Mouse (Mus musculus) cerebellum, adult (tissue): Measurements from ENCODE around the gene Scap.

Source experiments
- ATAC-seq: cut with Nextera tagmentation; 2 replicates; pipeline ENCODE4 v1.9.2; 2017; ENCODE audit warnings: mild to moderate bottlenecking, moderate library complexity, mixed read lengths; ENCODE audit not compliant: insufficient number of reproducible peaks, low FRiP score, low TSS enrichment

Gene Scap

GRCm38 (mm10) chr9:110333135-110333895 lies at the start of gene Scap:
TSS of gene Scap (plus strand) at chr9:110333288.
- peak; percentile 83 for ATAC-seq

- ATAC-seq, result no peak
These were observed 48.9 kb upstream of the Scap start for GRCm38 (mm10) chr9:110284075-110284697.

- ATAC-seq, result 0 out of 2 replicates have a peak, but pooled peaks have one; percentile 45
These were observed 45.7 kb upstream of the Scap start for GRCm38 (mm10) chr9:110287321-110287924.

- no peak for ATAC-seq
These were observed 39.8 kb upstream of the Scap start for GRCm38 (mm10) chr9:110293254-110293718.

- ATAC-seq, result no peak
These were observed 39.1 kb upstream of the Scap start for GRCm38 (mm10) chr9:110293873-110294415.

- no peak for ATAC-seq
These were observed 38.3 kb upstream of the Scap start for GRCm38 (mm10) chr9:110294786-110295185.

GRCm38 (mm10) chr9:110296867-110297627 lies 36.0 kb upstream of the Scap start:
- peak; percentile 45; the same call in 1 of the 2 replicates for ATAC-seq

- no peak for ATAC-seq
These were observed 28.6 kb upstream of the Scap start for GRCm38 (mm10) chr9:110304516-110304915.

- ATAC-seq, result peak; percentile 97
These were observed 28.0 kb upstream of the Scap start, which contains the start of gene Elp6 for GRCm38 (mm10) chr9:110304969-110305651. TSS of gene Elp6 (plus strand) at chr9:110305173.

GRCm38 (mm10) chr9:110306371-110306770 lies 26.7 kb upstream of the Scap start:
- no peak for ATAC-seq

- no peak for ATAC-seq
These were observed 18.4 kb upstream of the Scap start for GRCm38 (mm10) chr9:110314706-110315105.

- ATAC-seq, result no peak
These were observed 17.7 kb upstream of the Scap start for GRCm38 (mm10) chr9:110315410-110315809.

- ATAC-seq, result no peak
These were observed 17.2 kb upstream of the Scap start for GRCm38 (mm10) chr9:110315904-110316303.

- ATAC-seq, result no peak
These were observed 16.6 kb upstream of the Scap start for GRCm38 (mm10) chr9:110316503-110316902.

GRCm38 (mm10) chr9:110320769-110321168 lies 12.3 kb upstream of the Scap start:
- no peak; the same call in 1 of the 2 replicates for ATAC-seq

GRCm38 (mm10) chr9:110322972-110323371 lies 10.1 kb upstream of the Scap start:
- no peak for ATAC-seq

- ATAC-seq, result no peak
These were observed 8.9 kb upstream of the Scap start for GRCm38 (mm10) chr9:110324181-110324580.

- ATAC-seq, result no peak
These were observed 4.9 kb upstream of the Scap start for GRCm38 (mm10) chr9:110328178-110328577.

- no peak for ATAC-seq
These were observed 4.0 kb upstream of the Scap start for GRCm38 (mm10) chr9:110328946-110329630.
